Mouse (Mus musculus): ENCODE data around the gene Mvd. TPM values are rescaled to one million over a fixed set of nuclear protein-coding genes. Genes with fewer than 3 reads are reported as not detected.

Mvd gene
- polyA plus RNA-seq, 1 experiment: 54.8 TPM

Other genes starting within 250 kb of the Mvd start
- gene Zfpm1, start 161.3 kb downstream of the Mvd start, polyA plus RNA-seq (2012; rRNA removed): 24.6 and 51.1 TPM in 2 replicates
- not detected in 2 replicates for gene Trhr2, start 82.7 kb downstream of the Mvd start, polyA plus RNA-seq (2012; rRNA removed)
- gene Zc3h18, start 66.8 kb downstream of the Mvd start, polyA plus RNA-seq (2012; rRNA removed): 18.6 and 29.6 TPM in 2 replicates
- 0.21 and 0.41 TPM in 2 replicates for gene Il17c, start 21.4 kb downstream of the Mvd start, polyA plus RNA-seq (2012; rRNA removed)
- gene Cyba, start 10.5 kb downstream of the Mvd start, polyA plus RNA-seq (2012; rRNA removed): 240 and 254 TPM in 2 replicates
- gene Snai3, start 17.3 kb upstream of the Mvd start, polyA plus RNA-seq (2012; rRNA removed): 1.4 and 1.6 TPM in 2 replicates
- 49.6 and 52.5 TPM in 2 replicates for gene Rnf166, start 32.6 kb upstream of the Mvd start, polyA plus RNA-seq (2012; rRNA removed)
- gene Ctu2, start 32.7 kb upstream of the Mvd start, polyA plus RNA-seq (2012; rRNA removed): 20.8 and 27.6 TPM in 2 replicates
- gene Piezo1, start 107.9 kb upstream of the Mvd start, polyA plus RNA-seq (2012; rRNA removed): 35.4 and 38.3 TPM in 2 replicates
- 42.7 and 43.0 TPM in 2 replicates for gene Cdt1, start 124.6 kb upstream of the Mvd start, polyA plus RNA-seq (2012; rRNA removed)
- gene Aprt, start 133.5 kb upstream of the Mvd start, polyA plus RNA-seq (2012; rRNA removed): 318 and 399 TPM in 2 replicates
- gene Galns, start 168.0 kb upstream of the Mvd start, polyA plus RNA-seq (2012; rRNA removed): 19.1 and 24.5 TPM in 2 replicates
- gene Trappc2l, start 168.2 kb upstream of the Mvd start, polyA plus RNA-seq (2012; rRNA removed): 165 and 169 TPM in 2 replicates
- 0.07 and 0.10 TPM in 2 replicates for gene Pabpn1l, start 179.3 kb upstream of the Mvd start, polyA plus RNA-seq (2012; rRNA removed)